Mouse (Mus musculus) heart, postnatal 0 days (tissue): Measurements from ENCODE around the gene D10Wsu102e.

Experiments
- CTCF ChIP-seq: IDR thresholded peaks from 2 replicates; pipeline ENCODE4 v1.5.1; 2016; ENCODE audit warnings: antibody characterized with exemption, control low read depth, low read depth
- EP300 ChIP-seq: IDR thresholded peaks from 2 replicates; pipeline ENCODE4 v1.6.1; 2016; ENCODE audit warnings: antibody characterized with exemption, low read depth

GRCm38 (mm10) chr10:83380501-83380900, 20.5 kb downstream of the D10Wsu102e start:
- no peak for TF ChIP-seq EP300
- no peak for TF ChIP-seq CTCF
